Mouse (Mus musculus) liver, adult 2 months (tissue): ENCODE data around the gene Rapgef3. TPM values are rescaled to one million over a fixed set of nuclear protein-coding genes. Genes with fewer than 3 reads are reported as not detected.

Experiments
- DNase-seq: peaks from one replicate; pipeline ENCODE4 v3.0.0-alpha.2; 2011; ENCODE audit warnings: low read depth, low spot score; ENCODE audit errors: extremely low read depth
- H3K27ac ChIP-seq: fragments of 200-500 bp; replicated peaks from 2 replicates; pipeline ENCODE4 v1.5.1; 2012; ENCODE audit warnings: low read depth, mild to moderate bottlenecking, control low read depth, inconsistent platforms, low read length; ENCODE audit not compliant: insufficient read depth
- H3K27me3 ChIP-seq: fragments of 200-500 bp; 2 replicates; pipeline ENCODE4 v1.6.1; 2012; ENCODE audit warnings: mild to moderate bottlenecking, moderate library complexity, low read length, inconsistent platforms; ENCODE audit not compliant: control insufficient read depth, insufficient read depth
- H3K36me3 ChIP-seq: fragments of 200-500 bp; 2 replicates; pipeline ENCODE4 v1.6.1; 2012; ENCODE audit warnings: low read length, inconsistent platforms; ENCODE audit not compliant: control insufficient read depth, insufficient read depth
- H3K4me1 ChIP-seq: fragments of 200-500 bp; 2 replicates; pipeline ENCODE4 v1.6.1; 2011; ENCODE audit warnings: low read length; ENCODE audit not compliant: control insufficient read depth, insufficient read depth
- H3K4me3 ChIP-seq: fragments of 200-500 bp; 2 replicates; pipeline ENCODE4 v1.5.1; 2011; ENCODE audit warnings: low read depth, mild to moderate bottlenecking, control low read depth, low read length, moderate library complexity; ENCODE audit not compliant: insufficient read depth
- H3K79me2 ChIP-seq: fragments of 200-500 bp; 2 replicates; pipeline ENCODE4 v1.6.1; 2012; ENCODE audit warnings: inconsistent platforms, mild to moderate bottlenecking, low read length, moderate library complexity; ENCODE audit not compliant: control insufficient read depth, insufficient read depth
- H3K9ac ChIP-seq: fragments of 200-500 bp; 2 replicates; pipeline ENCODE4 v1.6.1; 2012; ENCODE audit warnings: low read depth, mild to moderate bottlenecking, control low read depth, inconsistent platforms, low read length
- CTCF ChIP-seq: fragments of 200-500 bp; IDR thresholded peaks from 2 replicates; pipeline ENCODE4 v1.5.1; 2011; ENCODE audit warnings: low read depth, low read length, control low read depth
- POLR2A ChIP-seq: fragments of 200-500 bp; IDR thresholded peaks from 2 replicates; pipeline ENCODE4 v1.6.1; 2011; ENCODE audit warnings: low read length, control low read depth; ENCODE audit not compliant: insufficient read depth; ENCODE audit errors: extremely low read depth
- WGBS: fragments of 180-500 bp; shearing (Covaris S2); methylation state at CpG from one replicate; pipeline ENCODE4 v1.1.7; 2018; 5-methylcytosine and 5-hydroxymethylcytosine counted together
- polyA plus RNA-seq: library from polyadenylated mRNA; depleted of rRNA; stranded (reverse); fragments of >200 nt; gene quantifications from 2 replicates; pipeline ENCODE4 v1.2.3, GENCODE M21; 2012
- total RNA-seq: library from RNA; depleted of rRNA; stranded (reverse); fragments of >200 nt; gene quantifications from 2 replicates; pipeline ENCODE4 v1.2.3, GENCODE M21; 2014

Rapgef3 gene
- total and polyA plus RNA-seq, 2 experiments: 1.8 to 4.9 TPM

DNA sequence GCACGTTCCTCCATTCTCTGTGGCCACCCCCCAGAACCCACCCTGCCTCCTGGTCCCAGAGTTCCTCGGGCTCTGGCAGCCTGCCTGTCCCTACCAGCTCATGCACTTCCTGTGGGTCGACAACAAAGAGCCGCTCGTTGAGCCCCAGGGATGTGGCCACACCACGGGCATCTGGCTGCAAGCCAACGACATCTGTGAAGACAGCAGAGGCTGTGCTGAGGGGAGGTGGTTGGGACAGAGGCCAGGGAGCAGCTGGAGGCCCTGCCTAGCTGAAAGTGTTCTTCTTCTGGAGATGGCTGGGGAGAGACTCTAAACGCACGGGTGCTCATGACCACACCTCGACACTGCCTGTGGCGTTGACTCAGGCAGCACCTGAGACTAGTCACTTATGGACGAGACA is 17.1 kb downstream of the Rapgef3 start:
- Histone ChIP-seq H3K36me3 (no peaks in the 10 kb centered on the region), H3K4me3 (no peak overlapping the region), H3K27me3 (no peaks in the 10 kb centered on the region), H3K27ac (no peak overlapping the region), H3K4me1 (no peaks in the 10 kb centered on the region), H3K79me2 (no peaks in the 10 kb centered on the region), H3K9ac (no peak overlapping the region)
- TF ChIP-seq CTCF: no peak
- no peak for TF ChIP-seq POLR2A
- WGBS: 39% methylated on average over 12 of the region's 12 CpGs
- no peak for DNase-seq

DNA sequence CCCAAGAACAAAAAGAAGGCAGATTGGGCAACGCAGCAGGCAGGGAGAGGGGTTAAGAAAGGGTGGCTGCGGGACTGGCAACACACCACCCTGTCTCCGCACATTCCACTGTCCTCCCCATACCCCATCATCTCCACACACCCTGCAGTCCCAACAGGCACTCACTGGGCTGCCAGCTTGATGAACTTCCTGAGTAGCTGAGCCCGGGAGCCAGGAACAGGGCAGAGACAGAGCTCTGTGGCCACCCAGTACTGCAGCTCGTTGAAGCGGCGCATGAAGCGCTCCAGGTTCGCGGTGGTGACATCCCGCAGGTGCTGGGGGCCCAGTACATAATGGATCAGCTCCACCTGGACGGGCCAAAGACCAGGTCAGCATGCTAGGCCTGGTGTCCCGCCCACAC is 17.9 kb downstream of the Rapgef3 start:
- H3K79me2 ChIP-seq: no peaks in the 10 kb centered on the region
- H3K9ac ChIP-seq: no peak overlapping the region
- no peak overlapping the region for H3K4me3 ChIP-seq
- WGBS: 89% methylated on average over 13 of the region's 13 CpGs
- H3K36me3 ChIP-seq: no peaks in the 10 kb centered on the region
- no peaks in the 10 kb centered on the region for H3K4me1 ChIP-seq
- DNase-seq: no peak
- no peaks in the 10 kb centered on the region for H3K27me3 ChIP-seq
- TF ChIP-seq POLR2A (no peak), CTCF (no peak)
- H3K27ac ChIP-seq: no peak overlapping the region

DNA sequence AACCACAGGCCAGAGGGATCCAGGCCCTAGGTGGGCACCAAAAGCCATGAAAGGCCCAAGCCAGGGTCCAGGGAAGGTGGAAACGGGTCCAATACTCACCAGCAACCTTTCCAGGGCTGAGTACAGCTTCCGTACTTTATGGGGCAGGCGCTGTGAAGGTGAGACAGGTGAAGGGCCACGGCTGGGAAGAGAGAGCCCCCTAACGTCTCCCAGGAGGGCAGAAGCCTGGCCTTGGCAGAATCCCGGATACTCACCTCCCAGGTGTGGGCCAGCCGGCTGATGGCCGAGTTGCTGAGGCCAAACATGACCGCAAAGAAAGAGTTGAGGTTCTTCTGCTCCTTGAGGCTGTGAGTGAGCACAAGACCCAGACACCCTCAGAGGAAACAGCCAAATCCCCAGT is 18.4 kb downstream of the Rapgef3 start:
- no peak for TF ChIP-seq CTCF
- no peak for TF ChIP-seq POLR2A
- H3K9ac ChIP-seq: no peak overlapping the region
- no peaks in the 10 kb centered on the region for H3K79me2 ChIP-seq
- H3K27ac ChIP-seq: no peak overlapping the region
- no peaks in the 10 kb centered on the region for H3K36me3 ChIP-seq
- DNase-seq: no peak
- H3K4me1 ChIP-seq: no peaks in the 10 kb centered on the region
- no peak overlapping the region for H3K4me3 ChIP-seq
- WGBS: 95% methylated on average over 9 of the region's 9 CpGs
- no peaks in the 10 kb centered on the region for H3K27me3 ChIP-seq

DNA sequence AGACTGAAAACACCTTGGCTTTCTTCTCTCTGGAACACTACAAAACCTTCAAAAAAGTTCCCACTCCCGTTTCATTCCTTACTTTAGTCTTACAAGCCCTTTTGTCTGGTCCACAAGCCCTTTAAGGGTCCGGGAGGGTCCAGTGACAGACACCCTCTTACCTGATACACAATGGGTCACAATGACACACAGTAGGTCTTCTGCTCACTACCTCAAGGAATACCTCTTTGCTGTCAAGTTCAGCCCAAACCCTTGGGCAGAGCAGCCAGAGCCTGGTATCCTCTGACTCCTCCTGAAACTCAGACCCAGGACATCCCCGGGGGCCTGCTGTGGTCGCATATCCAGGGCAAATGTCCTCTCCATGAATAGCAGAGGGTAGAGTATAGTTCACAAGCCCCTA is 18.8 kb downstream of the Rapgef3 start:
- Histone ChIP-seq H3K36me3 (no peaks in the 10 kb centered on the region), H3K79me2 (no peaks in the 10 kb centered on the region), H3K4me3 (no peak overlapping the region), H3K27me3 (no peaks in the 10 kb centered on the region), H3K4me1 (no peaks in the 10 kb centered on the region), H3K27ac (no peak overlapping the region), H3K9ac (no peak overlapping the region)
- TF ChIP-seq CTCF (no peak), POLR2A (no peak)
- WGBS: 93% methylated on average over 4 of the region's 4 CpGs
- DNase-seq: no peak

DNA sequence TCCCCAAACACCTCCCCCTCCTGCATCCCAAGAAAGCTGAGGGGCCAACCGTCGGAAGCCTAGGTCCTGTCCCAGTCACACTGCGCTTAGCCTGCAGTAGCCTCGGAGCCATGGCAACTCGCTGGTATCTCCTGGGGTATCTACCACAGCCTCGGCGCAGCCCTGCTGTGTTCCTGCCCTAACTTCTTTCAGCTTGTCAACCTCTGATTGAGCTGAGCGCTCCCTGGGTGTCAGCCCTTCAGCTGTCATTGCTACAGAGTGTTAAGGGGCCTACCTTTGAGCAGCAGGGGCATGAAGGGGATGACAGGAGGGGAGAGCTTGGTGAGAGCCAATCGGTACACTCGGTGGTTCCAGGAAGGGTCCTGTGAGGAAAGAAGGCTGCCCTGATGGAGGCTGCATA is 19.5 kb downstream of the Rapgef3 start:
- DNase-seq: no peak
- Histone ChIP-seq H3K36me3 (no peaks in the 10 kb centered on the region), H3K79me2 (no peaks in the 10 kb centered on the region), H3K27ac (no peak overlapping the region), H3K4me1 (no peaks in the 10 kb centered on the region), H3K4me3 (no peak overlapping the region), H3K9ac (no peak overlapping the region), H3K27me3 (no peaks in the 10 kb centered on the region)
- WGBS: 79% methylated on average over 10 of the region's 10 CpGs
- TF ChIP-seq POLR2A: no peak
- TF ChIP-seq CTCF: no peak

DNA sequence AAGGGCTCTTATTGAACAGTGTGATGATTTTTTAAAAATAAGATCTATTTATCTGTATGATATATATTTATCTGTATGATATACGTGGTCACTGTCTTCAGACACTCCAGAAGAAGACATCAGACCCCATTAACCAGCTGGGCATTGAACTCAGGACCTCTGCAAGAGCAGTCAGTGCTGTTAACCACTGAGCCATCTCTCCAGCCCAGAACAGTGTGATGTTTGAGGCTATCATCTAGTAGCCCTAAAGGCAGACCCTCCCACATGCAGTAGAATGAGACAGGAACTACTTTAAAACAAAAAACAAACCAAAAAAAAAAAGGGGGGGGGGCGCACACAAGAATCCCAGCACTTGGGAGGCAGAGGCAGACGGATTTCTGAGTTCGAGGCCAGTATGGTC is 20.3 kb downstream of the Rapgef3 start:
- H3K27ac ChIP-seq: no peak overlapping the region
- TF ChIP-seq POLR2A (no peak), CTCF (no peak)
- no peaks in the 10 kb centered on the region for H3K27me3 ChIP-seq
- H3K36me3 ChIP-seq: no peaks in the 10 kb centered on the region
- no peak overlapping the region for H3K9ac ChIP-seq
- H3K4me3 ChIP-seq: no peak overlapping the region
- H3K79me2 ChIP-seq: no peaks in the 10 kb centered on the region
- no peaks in the 10 kb centered on the region for H3K4me1 ChIP-seq
- DNase-seq: no peak
- 85% methylated on average over 4 of the region's 4 CpGs for WGBS
